Mouse (Mus musculus) ES-E14 (cell line): ENCODE measurements around the gene Megf9. TPM values are rescaled to one million over a fixed set of nuclear protein-coding genes. Genes with fewer than 3 reads are reported as not detected.

Experiments
- DNase-seq: peaks from one replicate; pipeline ENCODE4 v3.0.0-alpha.2; 2013; ENCODE audit warnings: low read depth, low spot score
- H3K27ac ChIP-seq: 2 replicates; pipeline ENCODE4 v1.5.1; 2012; ENCODE audit warnings: low read depth, mild to moderate bottlenecking, low read length, moderate library complexity, mixed read lengths; ENCODE audit not compliant: poor library complexity, insufficient read depth, severe bottlenecking
- H3K36me3 ChIP-seq: 2 replicates; pipeline ENCODE4 v1.6.1; 2012; ENCODE audit warnings: mild to moderate bottlenecking, low read length, moderate library complexity, mixed read lengths; ENCODE audit not compliant: control insufficient read depth, poor library complexity, insufficient read depth, severe bottlenecking
- H3K4me1 ChIP-seq, 2 experiments: fragments of 150-350 bp in 1 of 2; sonication (generic) in 1 of 2; 2 replicates each; pipeline ENCODE4 v1.6.1; 2012; ENCODE audit warnings: low read length in 2 of 2, mild to moderate bottlenecking in 1 of 2, mixed read lengths in 1 of 2; ENCODE audit not compliant: control insufficient read depth in 2 of 2, insufficient read depth in 2 of 2, poor library complexity in 1 of 2
- H3K4me3 ChIP-seq, 2 experiments: fragments of 150-350 bp in 1 of 2; sonication (generic) in 1 of 2; 2 replicates each; pipeline ENCODE4 v1.5.1; 2012; ENCODE audit warnings: low read length in 2 of 2, low read depth in 1 of 2, mild to moderate bottlenecking in 1 of 2, mixed read lengths in 1 of 2; ENCODE audit not compliant: insufficient read depth in 1 of 2, poor library complexity in 1 of 2, severe bottlenecking in 1 of 2
- H3K9ac ChIP-seq: 2 replicates; pipeline ENCODE4 v1.6.1; 2012; ENCODE audit warnings: low read depth, mild to moderate bottlenecking, low read length, mixed read lengths; ENCODE audit not compliant: poor library complexity, insufficient read depth, severe bottlenecking
- H3K9me3 ChIP-seq: fragments of 150-350 bp; sonication (generic); 2 replicates; pipeline ENCODE4 v1.6.1; 2012; ENCODE audit warnings: low read depth, mild to moderate bottlenecking, low read length; ENCODE audit not compliant: control insufficient read depth, insufficient read depth
- CHD2 ChIP-seq: IDR thresholded peaks from 2 replicates; pipeline ENCODE4 v1.6.1; 2014; ENCODE audit warnings: mild to moderate bottlenecking, low read depth, low read length, inconsistent platforms
- HCFC1 ChIP-seq: IDR thresholded peaks from 2 replicates; pipeline ENCODE4 v1.6.1; 2012; ENCODE audit warnings: low read length, inconsistent platforms, borderline replicate concordance; ENCODE audit not compliant: insufficient read depth
- MAFK ChIP-seq: IDR thresholded peaks from 2 replicates; pipeline ENCODE4 v1.6.1; 2014; ENCODE audit warnings: mild to moderate bottlenecking, low read depth, low read length, inconsistent platforms; ENCODE audit not compliant: insufficient read depth
- ZC3H11A ChIP-seq: IDR thresholded peaks from 2 replicates; pipeline ENCODE4 v1.6.1; 2012; ENCODE audit warnings: low read depth, mild to moderate bottlenecking, inconsistent platforms, low read length, borderline replicate concordance
- ZNF384 ChIP-seq: IDR thresholded peaks from 2 replicates; pipeline ENCODE4 v1.6.1; 2012; ENCODE audit warnings: low read depth, low read length, inconsistent platforms
- in situ Hi-C, 2 experiments: fragments of 600-800 bp; cut with MboI; formaldehyde crosslinking; loops; one replicate each; pipeline ENCODE4 v1.15.1; 2025; ENCODE audit warnings: low sequenced_read_pairs in 2 of 2, inconsistent platforms in 1 of 2; ENCODE audit not compliant: unreplicated experiment in 2 of 2
- total RNA-seq: library from RNA; depleted of rRNA; stranded (reverse); fragments of 300-350 nt; gene quantifications from 2 replicates; pipeline ENCODE4 v1.2.3, GENCODE M21; 2012

The Megf9 gene
- total RNA-seq, 1 experiment: 2.2 TPM

- no peaks in the 10 kb centered on the region for H3K36me3 ChIP-seq
- DNase-seq: no peak
- H3K27ac ChIP-seq: no peak overlapping the region
- 0 out of 2 replicates have a peak, but pooled peaks have one; percentile 69 for TF ChIP-seq ZNF384
- no peak for TF ChIP-seq MAFK
- no peaks in the 10 kb centered on the region for H3K9me3 ChIP-seq
- no peak overlapping the region for H3K4me3 ChIP-seq
- H3K9ac ChIP-seq: no peak overlapping the region
- no peaks in the 10 kb centered on the region; a peak in 1 of 4 replicates for H3K4me1 ChIP-seq
- in situ Hi-C loops: no loop called here
These were observed 2.1 kb upstream of the Megf9 start for GRCm38 (mm10) chr4:70536661-70537580.

- Histone ChIP-seq H3K4me1 (no peaks in the 10 kb centered on the region; a peak in 1 of 4 replicates), H3K27ac (no peak overlapping the region), H3K36me3 (no peaks in the 10 kb centered on the region), H3K9me3 (no peaks in the 10 kb centered on the region), H3K9ac (no peak overlapping the region; the same call in 1 of the 2 replicates), H3K4me3 (peak overlapping the region; percentile 77 to 79; a peak in 2 of 4 replicates)
- TF ChIP-seq ZNF384 (no peak), ZC3H11A (no peak), CHD2 (no peak), MAFK (no peak), HCFC1 (no peak)
- no peak for DNase-seq
- in situ Hi-C loops: no loop called here
These were observed 1.0 kb upstream of the Megf9 start for GRCm38 (mm10) chr4:70535711-70536311.

GRCm38 (mm10) chr4:70535289-70535688, 494 bp upstream of the Megf9 start:
- TF ChIP-seq ZC3H11A (no peak), CHD2 (no peak), HCFC1 (no peak), MAFK (no peak), ZNF384 (no peak)
- no peak overlapping the region for H3K27ac ChIP-seq
- in situ Hi-C loops: no loop called here
- H3K36me3 ChIP-seq: no peaks in the 10 kb centered on the region
- peak overlapping the region; percentile 77 to 79 for H3K4me3 ChIP-seq
- peak overlapping the region; percentile 78 for H3K9ac ChIP-seq
- no peaks in the 10 kb centered on the region for H3K9me3 ChIP-seq
- DNase-seq: no peak
- no peaks in the 10 kb centered on the region; a peak in 1 of 4 replicates for H3K4me1 ChIP-seq

GRCm38 (mm10) chr4:70534078-70534890, 511 bp downstream of the Megf9 start:
- in situ Hi-C loops: no loop called here

More at GRCm38 (mm10) chr4:70534078-70534890, 511 bp downstream of the Megf9 start:
- H3K27ac ChIP-seq: no peak overlapping the region
- H3K9me3 ChIP-seq: no peaks in the 10 kb centered on the region
- H3K4me1 ChIP-seq: no peaks in the 10 kb centered on the region; a peak in 1 of 4 replicates
- DNase-seq: no peak
- no peaks in the 10 kb centered on the region for H3K36me3 ChIP-seq
- H3K4me3 ChIP-seq: peak overlapping the region; percentile 79 to 83
- TF ChIP-seq ZC3H11A: no peak
- TF ChIP-seq CHD2: no peak
- TF ChIP-seq ZNF384: no peak
- no peak for TF ChIP-seq HCFC1
- no peak for TF ChIP-seq MAFK
- peak overlapping the region; percentile 71 for H3K9ac ChIP-seq
